Mouse (Mus musculus) ES-E14 (cell line): ENCODE results near the gene Bdkrb2.

Experiments
- MAFK ChIP-seq: IDR thresholded peaks from 2 replicates; pipeline ENCODE4 v1.6.1; 2014; ENCODE audit warnings: mild to moderate bottlenecking, low read depth, low read length, inconsistent platforms; ENCODE audit not compliant: insufficient read depth
- ZNF384 ChIP-seq: IDR thresholded peaks from 2 replicates; pipeline ENCODE4 v1.6.1; 2012; ENCODE audit warnings: low read depth, low read length, inconsistent platforms

GRCm38 (mm10) chr12:105551551-105551989 is 11.5 kb upstream of the Bdkrb2 start:
- TF ChIP-seq MAFK = no peak
- TF ChIP-seq ZNF384 = no peak
